Mouse (Mus musculus) heart, postnatal 0 days (tissue): ENCODE data around the gene Myo9a.

Source experiments
- CTCF ChIP-seq: IDR thresholded peaks from 2 replicates; pipeline ENCODE4 v1.5.1; 2016; ENCODE audit warnings: antibody characterized with exemption, control low read depth, low read depth
- EP300 ChIP-seq: IDR thresholded peaks from 2 replicates; pipeline ENCODE4 v1.6.1; 2016; ENCODE audit warnings: antibody characterized with exemption, low read depth

DNA sequence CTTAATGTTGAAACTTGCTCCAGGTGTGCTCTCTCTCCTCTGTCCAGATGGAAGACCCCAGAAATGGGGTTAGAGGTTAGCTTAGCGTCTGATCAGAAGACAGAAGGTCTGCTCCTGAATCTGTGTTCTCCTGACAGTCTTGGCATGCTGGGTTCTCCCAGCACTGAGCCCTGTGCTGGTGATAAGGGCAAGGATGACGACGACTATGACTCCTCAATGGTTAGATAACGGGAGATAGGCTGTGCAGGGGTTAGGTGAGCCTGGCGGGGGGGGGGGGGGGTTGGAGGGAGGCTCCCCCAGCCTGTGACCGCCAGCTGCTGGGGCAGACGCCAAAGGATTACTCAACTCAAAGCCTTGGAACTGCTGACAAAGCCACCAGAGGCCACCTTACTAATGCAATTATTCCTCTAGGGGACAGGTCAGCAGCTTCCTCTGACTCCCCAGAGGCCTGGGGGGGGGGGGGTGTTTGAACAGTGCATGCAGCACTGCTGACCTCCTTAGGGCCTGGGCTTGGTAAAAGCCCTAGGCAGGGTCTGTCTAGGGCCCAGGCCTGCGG, 201.9 kb downstream of the Myo9a start:
- no peak for TF ChIP-seq CTCF
- no peak for TF ChIP-seq EP300
